Mouse (Mus musculus): Measurements from ENCODE around the gene Gm136.

DNA sequence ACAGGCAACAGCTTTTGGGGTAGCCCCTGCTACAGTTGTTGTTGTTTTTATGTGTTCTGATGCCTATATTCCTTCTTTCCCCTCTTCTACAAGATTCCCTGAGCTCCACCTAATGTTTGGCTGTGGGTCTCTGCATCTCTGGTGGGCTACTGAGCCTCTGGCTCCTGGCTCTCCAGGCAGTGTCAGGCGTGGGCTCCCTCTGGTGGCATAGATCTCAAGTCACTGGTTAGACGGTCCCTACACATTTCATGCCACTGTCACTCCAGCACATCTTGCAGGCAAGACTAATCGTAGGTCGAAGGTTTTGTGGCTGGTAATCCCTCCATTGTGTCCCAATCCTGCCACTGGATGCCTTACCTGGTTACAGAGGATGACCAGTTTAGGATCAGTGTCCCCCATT is 26.7 kb upstream of the Gm136 start:
- TF ChIP-seq POLR2A (IDR thresholded peaks at IDR 0.05; ENCODE audit: borderline replicate concordance, extremely low read depth, low read depth, low read length) (no peak), CTCF (IDR thresholded peaks at IDR 0.05; ENCODE audit: insufficient read depth, low read length) (no peak)

All from lung, adult 2 months (tissue).